Mouse (Mus musculus) hindbrain, embryonic 15.5 days (tissue): Measurements from ENCODE around the gene Akap13. TPM values are rescaled to one million over a fixed set of nuclear protein-coding genes. Genes with fewer than 3 reads are reported as not detected.
"Not testable (repeated sequence)": the region's sequence is repeated elsewhere in the genome, so short reads cannot be mapped to it uniquely, and the experiment has no call there.

Experiments used
- ATAC-seq: fragments of 200-750 bp; cut with Nextera tagmentation; 2 replicates; pipeline ENCODE4 v1.8.0; 2017; ENCODE audit warnings: low read depth, moderate number of reproducible peaks, moderate TSS enrichment; ENCODE audit not compliant: low FRiP score
- H3K27ac ChIP-seq: fragments of 300-500 bp; sonication (generic); replicated peaks from 2 replicates; pipeline ENCODE4 v1.5.1; 2015; ENCODE audit warnings: mild to moderate bottlenecking, inconsistent platforms
- H3K27me3 ChIP-seq: fragments of 300-500 bp; sonication (generic); 2 replicates; pipeline ENCODE4 v1.6.1; 2015; ENCODE audit warnings: control low read depth, inconsistent platforms
- H3K36me3 ChIP-seq: fragments of 300-500 bp; sonication (generic); 2 replicates; pipeline ENCODE4 v1.6.1; 2015; ENCODE audit warnings: control low read depth, inconsistent platforms
- H3K4me1 ChIP-seq: fragments of 300-500 bp; sonication (generic); replicated peaks from 2 replicates; pipeline ENCODE4 v1.6.1; 2015; ENCODE audit warnings: control low read depth, inconsistent platforms
- H3K4me2 ChIP-seq: fragments of 300-500 bp; sonication (generic); 2 replicates; pipeline ENCODE4 v1.6.1; 2015; ENCODE audit warnings: moderate library complexity, mild to moderate bottlenecking, inconsistent platforms
- H3K4me3 ChIP-seq: fragments of 300-500 bp; sonication (generic); 2 replicates; pipeline ENCODE4 v1.5.1; 2015; ENCODE audit warnings: mild to moderate bottlenecking, inconsistent platforms
- H3K9ac ChIP-seq: fragments of 300-500 bp; sonication (generic); 2 replicates; pipeline ENCODE4 v1.6.1; 2015; ENCODE audit warnings: inconsistent platforms
- H3K9me3 ChIP-seq: fragments of 300-500 bp; sonication (generic); 2 replicates; pipeline ENCODE4 v1.6.1; 2016; ENCODE audit warnings: control low read depth, inconsistent platforms
- WGBS: fragments of 180-500 bp; shearing (Covaris S2); methylation state at CpG from one replicate; pipeline ENCODE4 v1.1.7; 2015; 5-methylcytosine and 5-hydroxymethylcytosine counted together
- polyA plus RNA-seq: library from polyadenylated mRNA; unstranded; fragments of >200 nt; fragmentation: Nextera tagmentation; extraction: Ambion mirVana; gene quantifications from 2 replicates; pipeline ENCODE4 v1.2.1, GENCODE M21; 2015

The Akap13 gene
- polyA plus RNA-seq, 1 experiment from 2014 or later, result 15.3 TPM

DNA sequence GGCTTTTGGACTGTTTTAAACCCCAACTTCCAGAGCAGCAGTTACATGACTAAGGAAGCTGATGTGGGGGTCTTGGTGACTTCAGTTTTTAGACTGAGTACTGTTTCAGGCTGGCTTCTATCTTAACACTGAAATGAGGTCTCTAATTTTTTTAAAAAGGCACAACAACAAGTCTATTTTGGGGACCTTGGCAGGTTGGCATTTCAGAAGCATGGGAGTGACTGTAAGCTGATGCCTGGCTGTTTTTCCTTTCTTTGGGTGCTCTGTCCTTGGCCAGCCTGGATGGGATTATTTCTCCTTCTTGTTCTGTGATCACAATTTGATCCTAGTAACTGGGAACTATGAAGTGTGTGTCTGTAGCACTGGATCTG is 157.3 kb downstream of the Akap13 start:
- ATAC-seq, result no peak
- Histone ChIP-seq H3K4me2 (no peak overlapping the region), H3K9ac (no peak overlapping the region), H3K27me3 (no peaks in the 10 kb centered on the region), H3K4me3 (no peak overlapping the region), H3K9me3 (no peaks in the 10 kb centered on the region), H3K27ac (no peak overlapping the region), H3K36me3 (no peaks in the 10 kb centered on the region), H3K4me1 (no peaks in the 10 kb centered on the region)

GRCm38 (mm10) chr7:75613240-75613639 is 157.9 kb downstream of the Akap13 start:
- Histone ChIP-seq H3K9ac (no peak overlapping the region), H3K27ac (no peak overlapping the region), H3K9me3 (no peaks in the 10 kb centered on the region), H3K36me3 (no peaks in the 10 kb centered on the region), H3K27me3 (no peaks in the 10 kb centered on the region), H3K4me2 (no peak overlapping the region), H3K4me3 (no peak overlapping the region), H3K4me1 (no peaks in the 10 kb centered on the region)
- ATAC-seq, result no peak
- WGBS, result 78% methylated on average over 5 of the region's 5 CpGs

DNA sequence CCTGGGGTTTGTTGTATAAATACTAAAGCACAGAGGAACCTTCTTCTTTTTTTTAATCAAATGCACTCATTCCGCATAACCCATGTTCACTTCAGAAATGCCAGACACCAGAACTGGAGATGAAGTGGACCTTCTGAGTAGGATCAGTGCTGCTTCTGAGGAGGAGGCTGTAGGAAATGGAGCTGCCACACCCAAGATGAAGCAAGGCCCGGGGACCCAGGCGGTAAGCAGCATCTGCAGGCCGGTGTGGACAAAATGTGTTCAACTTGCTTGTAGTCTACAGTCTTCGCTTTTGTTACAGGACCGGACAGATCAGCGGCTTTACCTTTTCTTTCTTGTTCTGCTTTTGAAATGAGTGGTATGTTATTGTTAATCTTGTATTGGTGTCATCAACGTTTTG is 159.5 kb downstream of the Akap13 start:
- H3K9me3 ChIP-seq, result no peaks in the 10 kb centered on the region
- ATAC-seq, result no peak
- no peak overlapping the region for H3K4me3 ChIP-seq
- no peak overlapping the region for H3K27ac ChIP-seq
- no peaks in the 10 kb centered on the region for H3K4me1 ChIP-seq
- 95% methylated on average over 8 of the region's 8 CpGs for WGBS
- H3K27me3 ChIP-seq, result no peaks in the 10 kb centered on the region
- H3K4me2 ChIP-seq, result no peak overlapping the region
- no peaks in the 10 kb centered on the region for H3K36me3 ChIP-seq
- no peak overlapping the region for H3K9ac ChIP-seq

- H3K4me1 ChIP-seq, ATAC-seq, H3K27me3 ChIP-seq, H3K4me2 ChIP-seq, H3K36me3 ChIP-seq, H3K9ac ChIP-seq, H3K9me3 ChIP-seq, H3K27ac ChIP-seq, H3K4me3 ChIP-seq: not testable (repeated sequence)
- 92% methylated on average over 4 of the region's 4 CpGs for WGBS
Measured at GRCm38 (mm10) chr7:75617246-75617645, 161.9 kb downstream of the Akap13 start.

GRCm38 (mm10) chr7:75618699-75619098 is 163.4 kb downstream of the Akap13 start:
- no peaks in the 10 kb centered on the region for H3K4me1 ChIP-seq
- no peaks in the 10 kb centered on the region for H3K36me3 ChIP-seq
- no peak overlapping the region for H3K4me3 ChIP-seq
- no peaks in the 10 kb centered on the region for H3K27me3 ChIP-seq
- no peak overlapping the region for H3K4me2 ChIP-seq
- H3K9me3 ChIP-seq, result no peaks in the 10 kb centered on the region
- no peak overlapping the region for H3K9ac ChIP-seq
- ATAC-seq, result no peak
- 71% methylated on average over 3 of the region's 3 CpGs for WGBS
- no peak overlapping the region for H3K27ac ChIP-seq

GRCm38 (mm10) chr7:75619875-75620274 is 164.5 kb downstream of the Akap13 start:
- Histone ChIP-seq H3K9ac (no peak overlapping the region), H3K36me3 (no peaks in the 10 kb centered on the region), H3K4me3 (no peak overlapping the region), H3K27ac (no peak overlapping the region), H3K27me3 (no peaks in the 10 kb centered on the region), H3K9me3 (no peaks in the 10 kb centered on the region), H3K4me2 (no peak overlapping the region), H3K4me1 (no peaks in the 10 kb centered on the region)
- 70% methylated on average over 6 of the region's 6 CpGs for WGBS
- no peak for ATAC-seq

DNA sequence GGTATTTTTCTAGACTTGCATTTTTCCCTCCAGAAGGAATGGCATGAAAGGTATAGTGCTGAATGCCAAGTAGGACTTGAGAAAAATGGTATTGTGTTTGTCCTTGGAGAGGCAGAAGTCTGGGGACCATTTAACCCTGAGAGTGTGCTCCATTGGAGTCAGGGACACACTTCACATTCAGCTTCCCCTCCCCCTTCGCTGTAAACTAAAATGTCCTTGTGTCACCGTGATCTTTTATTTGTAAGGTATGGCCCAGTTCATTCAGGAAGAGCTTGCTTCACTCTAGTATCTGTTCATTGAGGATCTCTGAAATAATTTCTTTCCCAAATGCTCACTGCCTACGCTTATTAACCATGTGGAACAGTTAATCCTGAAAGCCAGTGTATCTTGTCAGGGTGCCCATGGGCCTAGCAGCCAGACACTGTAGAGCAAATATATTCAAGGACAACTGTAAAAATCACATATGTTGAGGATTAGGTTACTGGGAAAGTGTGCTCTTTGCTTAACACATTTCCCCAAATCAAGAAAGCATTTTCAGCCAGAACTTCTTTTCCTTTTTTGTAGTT is 165.1 kb downstream of the Akap13 start:
- no peak overlapping the region for H3K4me3 ChIP-seq
- H3K36me3 ChIP-seq, result no peaks in the 10 kb centered on the region
- no peaks in the 10 kb centered on the region for H3K27me3 ChIP-seq
- 86% methylated on average over 3 of the region's 3 CpGs for WGBS
- no peak for ATAC-seq
- H3K9ac ChIP-seq, result no peak overlapping the region
- no peak overlapping the region for H3K27ac ChIP-seq
- H3K9me3 ChIP-seq, result no peaks in the 10 kb centered on the region
- H3K4me1 ChIP-seq, result no peaks in the 10 kb centered on the region
- no peak overlapping the region for H3K4me2 ChIP-seq

GRCm38 (mm10) chr7:75620976-75621375 is 165.6 kb downstream of the Akap13 start:
- Histone ChIP-seq H3K4me2 (no peak overlapping the region), H3K9me3 (no peaks in the 10 kb centered on the region), H3K36me3 (no peaks in the 10 kb centered on the region), H3K27ac (no peak overlapping the region), H3K9ac (no peak overlapping the region), H3K27me3 (no peaks in the 10 kb centered on the region), H3K4me3 (no peak overlapping the region), H3K4me1 (no peaks in the 10 kb centered on the region)
- ATAC-seq, result no peak
- WGBS, result 80% methylated on average over 4 of the region's 4 CpGs

DNA sequence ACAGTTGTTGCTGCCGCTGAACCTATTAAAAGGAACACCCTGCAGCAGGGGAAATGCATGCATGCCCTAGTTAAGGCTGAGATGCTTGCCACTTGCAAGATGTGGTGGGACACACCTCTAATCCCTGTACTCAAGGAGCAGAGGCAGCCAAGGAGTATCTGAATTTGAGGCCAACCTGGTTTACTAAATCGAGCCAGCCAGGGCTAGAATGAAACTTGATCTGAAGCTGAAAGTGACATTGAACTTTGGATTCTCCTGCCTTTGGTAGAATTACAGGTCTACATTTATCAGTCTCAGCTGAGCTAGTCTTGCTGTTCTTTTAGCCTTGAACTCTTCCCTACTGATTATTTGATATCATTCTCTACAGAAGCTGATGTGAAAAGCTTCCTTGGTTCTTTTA is 172.5 kb downstream of the Akap13 start:
- Histone ChIP-seq H3K4me3 (no peak overlapping the region), H3K4me1 (no peaks in the 10 kb centered on the region), H3K4me2 (no peak overlapping the region), H3K9me3 (no peaks in the 10 kb centered on the region), H3K36me3 (no peaks in the 10 kb centered on the region), H3K27me3 (no peaks in the 10 kb centered on the region), H3K27ac (no peak overlapping the region), H3K9ac (no peak overlapping the region)
- WGBS, result 93% methylated on average over 2 of the region's 2 CpGs
- ATAC-seq, result no peak

GRCm38 (mm10) chr7:75629669-75630068 is 174.3 kb downstream of the Akap13 start:
- H3K4me1 ChIP-seq, result no peaks in the 10 kb centered on the region
- no peak overlapping the region for H3K9ac ChIP-seq
- no peaks in the 10 kb centered on the region for H3K36me3 ChIP-seq
- no peak overlapping the region for H3K27ac ChIP-seq
- no peaks in the 10 kb centered on the region for H3K9me3 ChIP-seq
- WGBS, result 96% methylated on average over 4 of the region's 4 CpGs
- H3K4me3 ChIP-seq, result no peak overlapping the region
- no peak overlapping the region for H3K4me2 ChIP-seq
- no peaks in the 10 kb centered on the region for H3K27me3 ChIP-seq
- no peak for ATAC-seq

DNA sequence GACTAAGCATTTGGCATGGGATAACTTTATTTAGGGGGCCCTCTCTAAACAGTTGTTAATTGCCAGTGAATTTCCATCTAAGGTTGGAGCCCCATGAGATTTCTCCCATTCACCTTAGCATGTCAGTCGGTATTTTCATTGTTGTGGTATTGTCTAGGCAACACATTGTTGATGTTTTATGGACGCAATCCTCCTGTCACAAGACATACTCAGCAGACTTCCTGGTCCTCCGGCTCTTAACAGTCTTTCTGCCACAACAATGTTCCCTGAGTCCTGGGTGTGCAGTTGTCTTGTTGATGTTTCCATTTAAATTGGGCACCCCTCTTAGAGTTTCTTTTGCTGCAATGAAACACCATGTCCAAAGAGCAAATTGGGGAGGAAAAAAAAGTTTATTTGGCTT is 177.6 kb downstream of the Akap13 start:
- no peak for ATAC-seq
- Histone ChIP-seq H3K9ac (no peak overlapping the region), H3K4me2 (no peak overlapping the region), H3K27ac (no peak overlapping the region), H3K36me3 (no peaks in the 10 kb centered on the region), H3K4me1 (no peaks in the 10 kb centered on the region), H3K9me3 (no peaks in the 10 kb centered on the region), H3K27me3 (no peaks in the 10 kb centered on the region), H3K4me3 (no peak overlapping the region)
- 57% methylated on average over 3 of the region's 3 CpGs for WGBS

- Histone ChIP-seq H3K27me3 (no peaks in the 10 kb centered on the region), H3K4me3 (no peak overlapping the region), H3K36me3 (no peaks in the 10 kb centered on the region), H3K9me3 (no peaks in the 10 kb centered on the region), H3K27ac (no peak overlapping the region), H3K4me2 (no peak overlapping the region), H3K4me1 (no peaks in the 10 kb centered on the region), H3K9ac (no peak overlapping the region)
- ATAC-seq, result no peak
Measured at GRCm38 (mm10) chr7:75633393-75633792, 178.1 kb downstream of the Akap13 start.

DNA sequence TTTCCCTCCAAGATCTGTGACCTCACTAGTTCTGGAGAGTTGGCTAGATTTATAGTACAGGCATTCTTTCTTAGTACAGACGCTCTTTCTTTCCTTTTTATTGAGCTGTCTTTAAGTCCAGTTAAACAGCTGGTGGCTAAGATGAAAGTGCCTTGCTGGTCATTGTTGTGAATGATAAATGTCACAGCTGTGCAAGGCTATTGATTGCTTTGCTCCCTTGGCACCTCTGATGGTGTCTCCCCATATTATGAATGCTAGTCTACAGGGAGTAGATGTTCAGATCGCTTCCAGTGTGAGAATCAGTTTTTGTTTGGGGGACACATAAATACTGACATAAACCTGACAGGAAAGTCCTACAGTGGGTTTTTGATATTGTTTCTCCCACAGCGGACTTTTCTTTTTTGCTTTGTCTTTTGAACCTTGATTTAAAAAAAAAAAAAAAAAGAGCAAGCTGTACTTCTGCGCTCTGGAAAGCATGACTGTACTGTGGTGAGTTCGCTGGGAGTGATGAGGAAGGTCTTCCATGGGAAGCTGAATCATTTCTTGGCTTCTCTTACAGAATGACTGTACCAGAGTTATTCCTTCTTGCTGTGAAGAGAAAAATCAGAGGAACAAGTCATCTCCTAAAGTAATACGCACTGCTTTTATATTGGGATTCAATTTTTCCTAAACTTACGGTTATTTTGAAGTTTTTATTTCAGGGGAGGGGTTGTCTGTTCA is 178.6 kb downstream of the Akap13 start:
- Histone ChIP-seq H3K9me3 (no peaks in the 10 kb centered on the region), H3K4me3 (no peak overlapping the region), H3K4me2 (no peak overlapping the region), H3K4me1 (no peaks in the 10 kb centered on the region), H3K27ac (no peak overlapping the region), H3K36me3 (no peaks in the 10 kb centered on the region), H3K27me3 (no peaks in the 10 kb centered on the region), H3K9ac (no peak overlapping the region)
- 69% methylated on average over 7 of the region's 7 CpGs for WGBS
- ATAC-seq, result no peak
